Mouse (Mus musculus) embryonic facial prominence, embryonic 15.5 days (tissue): ENCODE results near the gene 1110032F04Rik. TPM values are rescaled to one million over a fixed set of nuclear protein-coding genes. Genes with fewer than 3 reads are reported as not detected.
"Not testable (repeated sequence)": the region's sequence is repeated elsewhere in the genome, so short reads cannot be mapped to it uniquely, and the experiment has no call there.

Source experiments
- ATAC-seq: fragments of 200-750 bp; cut with Nextera tagmentation; 2 replicates; pipeline ENCODE4 v1.8.0; 2017; ENCODE audit warnings: low read depth, moderate TSS enrichment; ENCODE audit not compliant: insufficient number of reproducible peaks, low FRiP score, low TSS enrichment
- H3K27ac ChIP-seq: fragments of 300-500 bp; sonication (generic); replicated peaks from 2 replicates; pipeline ENCODE4 v1.5.1; 2015; ENCODE audit warnings: mild to moderate bottlenecking, inconsistent platforms
- H3K27me3 ChIP-seq: fragments of 300-500 bp; sonication (generic); 2 replicates; pipeline ENCODE4 v1.6.1; 2015; ENCODE audit warnings: inconsistent platforms
- H3K36me3 ChIP-seq: fragments of 300-500 bp; sonication (generic); 2 replicates; pipeline ENCODE4 v1.6.1; 2015; ENCODE audit warnings: mild to moderate bottlenecking, inconsistent platforms
- H3K4me1 ChIP-seq: fragments of 300-500 bp; sonication (generic); 2 replicates; pipeline ENCODE4 v1.6.1; 2015; ENCODE audit warnings: inconsistent platforms
- H3K4me2 ChIP-seq: fragments of 300-500 bp; sonication (generic); replicated peaks from 2 replicates; pipeline ENCODE4 v1.6.1; 2015; ENCODE audit warnings: mild to moderate bottlenecking, inconsistent platforms
- H3K4me3 ChIP-seq: fragments of 300-500 bp; sonication (generic); replicated peaks from 2 replicates; pipeline ENCODE4 v1.5.1; 2015; ENCODE audit warnings: mild to moderate bottlenecking, inconsistent platforms
- H3K9ac ChIP-seq: fragments of 300-500 bp; sonication (generic); 2 replicates; pipeline ENCODE4 v1.6.1; 2015; ENCODE audit warnings: inconsistent platforms
- H3K9me3 ChIP-seq: fragments of 300-500 bp; sonication (generic); replicated peaks from 2 replicates; pipeline ENCODE4 v1.6.1; 2016; ENCODE audit warnings: inconsistent platforms
- WGBS: fragments of 180-500 bp; shearing (Covaris S2); methylation state at CpG from one replicate; pipeline ENCODE4 v1.1.7; 2015; 5-methylcytosine and 5-hydroxymethylcytosine counted together
- polyA plus RNA-seq: library from polyadenylated mRNA; unstranded; fragments of >200 nt; fragmentation: Nextera tagmentation; extraction: Ambion mirVana; gene quantifications from 2 replicates; pipeline ENCODE4 v1.2.1, GENCODE M21; 2015

The 1110032F04Rik gene
- polyA plus RNA-seq, 1 experiment from 2014 or later = 1.2 TPM

- Histone ChIP-seq H3K9me3 (no peaks in the 10 kb centered on the region), H3K27me3 (no peaks in the 10 kb centered on the region), H3K4me1 (no peaks in the 10 kb centered on the region), H3K4me2 (no peak overlapping the region), H3K4me3 (no peak overlapping the region), H3K36me3 (no peaks in the 10 kb centered on the region), H3K9ac (no peak overlapping the region), H3K27ac (no peak overlapping the region)
- no peak for ATAC-seq
- WGBS = 57% methylated on average over 3 of the region's 3 CpGs
These were observed 21.1 kb upstream of the 1110032F04Rik start for GRCm38 (mm10) chr3:68848323-68848722.

- H3K27ac ChIP-seq = no peak overlapping the region
- H3K36me3 ChIP-seq = no peaks in the 10 kb centered on the region
- no peaks in the 10 kb centered on the region for H3K4me1 ChIP-seq
- H3K4me3 ChIP-seq = no peak overlapping the region
- H3K27me3 ChIP-seq = no peaks in the 10 kb centered on the region
- H3K4me2 ChIP-seq = no peak overlapping the region
- H3K9me3 ChIP-seq = no peaks in the 10 kb centered on the region
- no peak for ATAC-seq
- H3K9ac ChIP-seq = no peak overlapping the region
- 74% methylated on average over 1 of the region's 1 CpGs for WGBS
These were observed 17.0 kb upstream of the 1110032F04Rik start for GRCm38 (mm10) chr3:68852414-68852813.

- no peaks in the 10 kb centered on the region for H3K9me3 ChIP-seq
- peak overlapping the region; percentile 21 for H3K9ac ChIP-seq
- peaks cover 20% of the 10 kb centered on the region for H3K4me1 ChIP-seq
- H3K27ac ChIP-seq = no peak overlapping the region
- H3K4me3 ChIP-seq = peak overlapping the region; percentile 60
- H3K27me3 ChIP-seq = peaks cover 33% of the 10 kb centered on the region
- ATAC-seq = peak; percentile 75
- WGBS = under 1% methylated on average over 94 of the region's 96 CpGs
- H3K36me3 ChIP-seq = no peaks in the 10 kb centered on the region
- H3K4me2 ChIP-seq = peak overlapping the region; percentile 100
These were observed 543 bp downstream of the 1110032F04Rik start for GRCm38 (mm10) chr3:68869691-68870567.

GRCm38 (mm10) chr3:68870568-68870950 lies 1.2 kb downstream of the 1110032F04Rik start:
- Histone ChIP-seq H3K9ac (no peak overlapping the region), H3K4me3 (peak overlapping the region; percentile 60), H3K36me3 (no peaks in the 10 kb centered on the region), H3K4me2 (peak overlapping the region; percentile 100), H3K9me3 (no peaks in the 10 kb centered on the region), H3K27ac (no peak overlapping the region), H3K4me1 (peaks cover 20% of the 10 kb centered on the region), H3K27me3 (peaks cover 33% of the 10 kb centered on the region)
- no peak for ATAC-seq
- WGBS = 3% methylated on average over 15 of the region's 15 CpGs

- Histone ChIP-seq H3K4me2 (no peak overlapping the region), H3K9ac (no peak overlapping the region), H3K9me3 (no peaks in the 10 kb centered on the region), H3K4me1 (peaks cover 15% of the 10 kb centered on the region), H3K27me3 (peaks cover 20% of the 10 kb centered on the region), H3K4me3 (no peak overlapping the region), H3K27ac (no peak overlapping the region), H3K36me3 (no peaks in the 10 kb centered on the region)
- 86% methylated on average over 2 of the region's 2 CpGs for WGBS
- ATAC-seq = no peak
These were observed 4.7 kb downstream of the 1110032F04Rik start for GRCm38 (mm10) chr3:68874079-68874478.

- no peak overlapping the region for H3K4me3 ChIP-seq
- 86% methylated on average over 5 of the region's 5 CpGs for WGBS
- no peaks in the 10 kb centered on the region for H3K4me1 ChIP-seq
- H3K9me3 ChIP-seq = no peaks in the 10 kb centered on the region
- H3K36me3 ChIP-seq = no peaks in the 10 kb centered on the region
- no peak overlapping the region for H3K4me2 ChIP-seq
- ATAC-seq = no peak
- no peak overlapping the region for H3K9ac ChIP-seq
- H3K27me3 ChIP-seq = no peaks in the 10 kb centered on the region
- H3K27ac ChIP-seq = no peak overlapping the region
These were observed 17.5 kb downstream of the 1110032F04Rik start for GRCm38 (mm10) chr3:68886845-68887244.

- Histone ChIP-seq H3K36me3 (no peaks in the 10 kb centered on the region), H3K4me2 (no peak overlapping the region), H3K4me3 (no peak overlapping the region), H3K27me3 (no peaks in the 10 kb centered on the region), H3K9ac (no peak overlapping the region), H3K27ac (no peak overlapping the region), H3K9me3 (no peaks in the 10 kb centered on the region), H3K4me1 (no peaks in the 10 kb centered on the region)
- WGBS = 65% methylated on average over 4 of the region's 4 CpGs
- no peak for ATAC-seq
These were observed 26.0 kb downstream of the 1110032F04Rik start for GRCm38 (mm10) chr3:68895426-68895825.

- Histone ChIP-seq H3K4me3 (no peak overlapping the region), H3K4me2 (no peak overlapping the region), H3K27me3 (no peaks in the 10 kb centered on the region), H3K36me3 (no peaks in the 10 kb centered on the region), H3K27ac (no peak overlapping the region), H3K9me3 (no peaks in the 10 kb centered on the region), H3K4me1 (no peaks in the 10 kb centered on the region), H3K9ac (no peak overlapping the region)
- no peak for ATAC-seq
- WGBS = 88% methylated on average over 5 of the region's 5 CpGs
These were observed 27.8 kb downstream of the 1110032F04Rik start for GRCm38 (mm10) chr3:68897154-68897553.

- not testable (repeated sequence) for H3K27me3 ChIP-seq, H3K9me3 ChIP-seq, H3K36me3 ChIP-seq, H3K4me3 ChIP-seq, ATAC-seq, H3K4me1 ChIP-seq, H3K9ac ChIP-seq, H3K27ac ChIP-seq, H3K4me2 ChIP-seq
- WGBS = 90% methylated on average over 20 of the region's 20 CpGs
These were observed 33.2 kb downstream of the 1110032F04Rik start for GRCm38 (mm10) chr3:68902636-68903035.

- H3K4me3 ChIP-seq = no peak overlapping the region
- no peaks in the 10 kb centered on the region for H3K36me3 ChIP-seq
- no peaks in the 10 kb centered on the region for H3K9me3 ChIP-seq
- no peak for ATAC-seq
- WGBS = 71% methylated on average over 2 of the region's 2 CpGs
- no peak overlapping the region for H3K27ac ChIP-seq
- no peaks in the 10 kb centered on the region for H3K4me1 ChIP-seq
- H3K9ac ChIP-seq = no peak overlapping the region
- no peaks in the 10 kb centered on the region for H3K27me3 ChIP-seq
- H3K4me2 ChIP-seq = no peak overlapping the region
These were observed 35.8 kb downstream of the 1110032F04Rik start for GRCm38 (mm10) chr3:68904902-68905778.

GRCm38 (mm10) chr3:68907509-68907908 lies 38.1 kb downstream of the 1110032F04Rik start:
- Histone ChIP-seq H3K4me3 (no peak overlapping the region), H3K9me3 (no peaks in the 10 kb centered on the region), H3K4me1 (no peaks in the 10 kb centered on the region), H3K36me3 (no peaks in the 10 kb centered on the region), H3K27ac (no peak overlapping the region), H3K27me3 (no peaks in the 10 kb centered on the region), H3K9ac (no peak overlapping the region), H3K4me2 (no peak overlapping the region)
- no peak for ATAC-seq
- 86% methylated on average over 4 of the region's 4 CpGs for WGBS
